Mouse (Mus musculus) mature B cell (primary cell): ENCODE results near the gene Gk5.
"Not testable (repeated sequence)": the region's sequence is repeated elsewhere in the genome, so short reads cannot be mapped to it uniquely, and the experiment has no call there.

Experiments
- in situ Hi-C: fragments of 300-500 bp; cut with MboI; formaldehyde crosslinking; loops from 2 replicates; pipeline ENCODE4 v1.14.3; 2019

Gk5 gene

GRCm38 (mm10) chr9:96118861-96119772, at the start of gene Gk5:
Gene Gk5, plus strand, starts transcription at chr9:96119362.
- in situ Hi-C loops: no loop called here

- in situ Hi-C loops: no loop called here
Observed at GRCm38 (mm10) chr9:96078752-96079315, 40.3 kb upstream of the Gk5 start.

GRCm38 (mm10) chr9:96085293-96085692, 33.9 kb upstream of the Gk5 start:
- in situ Hi-C loops: no loop called here

- in situ Hi-C loops: no loop called here
Observed at GRCm38 (mm10) chr9:96087671-96088070, 31.5 kb upstream of the Gk5 start.

- in situ Hi-C loops: not testable (repeated sequence)
Observed at GRCm38 (mm10) chr9:96088456-96088855, 30.7 kb upstream of the Gk5 start.

GRCm38 (mm10) chr9:96092637-96093036, 26.5 kb upstream of the Gk5 start:
- in situ Hi-C loops: not testable (repeated sequence)

- in situ Hi-C loops: no loop called here
Observed at GRCm38 (mm10) chr9:96093221-96093620, 25.9 kb upstream of the Gk5 start.

- in situ Hi-C loops: no loop called here
Observed at GRCm38 (mm10) chr9:96094341-96094740, 24.8 kb upstream of the Gk5 start.

GRCm38 (mm10) chr9:96095192-96095591, 24.0 kb upstream of the Gk5 start:
- in situ Hi-C loops: no loop called here

- in situ Hi-C loops: no loop called here
Observed at GRCm38 (mm10) chr9:96102846-96103245, 16.3 kb upstream of the Gk5 start.

- in situ Hi-C loops: no loop called here
Observed at GRCm38 (mm10) chr9:96112879-96113361, 6.2 kb upstream of the Gk5 start.

GRCm38 (mm10) chr9:96116801-96117200, 2.4 kb upstream of the Gk5 start:
- in situ Hi-C loops: no loop called here

GRCm38 (mm10) chr9:96118216-96118615, 946 bp upstream of the Gk5 start:
- in situ Hi-C loops: no loop called here

GRCm38 (mm10) chr9:96127972-96128371, 8.8 kb downstream of the Gk5 start:
- in situ Hi-C loops: no loop called here

- in situ Hi-C loops: no loop called here
Observed at GRCm38 (mm10) chr9:96132956-96133603, 13.9 kb downstream of the Gk5 start.

- in situ Hi-C loops: no loop called here
Observed at GRCm38 (mm10) chr9:96134470-96134869, 15.3 kb downstream of the Gk5 start.

GRCm38 (mm10) chr9:96134916-96135315, 15.8 kb downstream of the Gk5 start:
- in situ Hi-C loops: no loop called here

- in situ Hi-C loops: no loop called here
Observed at GRCm38 (mm10) chr9:96135461-96135860, 16.3 kb downstream of the Gk5 start.

- in situ Hi-C loops: no loop called here
Observed at GRCm38 (mm10) chr9:96138958-96139357, 19.8 kb downstream of the Gk5 start.

GRCm38 (mm10) chr9:96139876-96140275, 20.7 kb downstream of the Gk5 start:
- in situ Hi-C loops: no loop called here

GRCm38 (mm10) chr9:96140931-96141330, 21.8 kb downstream of the Gk5 start:
- in situ Hi-C loops: no loop called here

GRCm38 (mm10) chr9:96142499-96142898, 23.3 kb downstream of the Gk5 start:
- in situ Hi-C loops: no loop called here

GRCm38 (mm10) chr9:96143633-96144032, 24.5 kb downstream of the Gk5 start:
- in situ Hi-C loops: no loop called here
